Mouse (Mus musculus) liver, adult 2 months (tissue): ENCODE data around the gene Sox5. TPM values are rescaled to one million over a fixed set of nuclear protein-coding genes. Genes with fewer than 3 reads are reported as not detected.

ENCODE experiments used
- DNase-seq: peaks from one replicate; pipeline ENCODE4 v3.0.0-alpha.2; 2011; ENCODE audit warnings: low read depth, low spot score; ENCODE audit errors: extremely low read depth
- H3K27ac ChIP-seq: fragments of 200-500 bp; replicated peaks from 2 replicates; pipeline ENCODE4 v1.5.1; 2012; ENCODE audit warnings: low read depth, mild to moderate bottlenecking, control low read depth, inconsistent platforms, low read length; ENCODE audit not compliant: insufficient read depth
- H3K27me3 ChIP-seq: fragments of 200-500 bp; 2 replicates; pipeline ENCODE4 v1.6.1; 2012; ENCODE audit warnings: mild to moderate bottlenecking, moderate library complexity, low read length, inconsistent platforms; ENCODE audit not compliant: control insufficient read depth, insufficient read depth
- H3K36me3 ChIP-seq: fragments of 200-500 bp; 2 replicates; pipeline ENCODE4 v1.6.1; 2012; ENCODE audit warnings: low read length, inconsistent platforms; ENCODE audit not compliant: control insufficient read depth, insufficient read depth
- H3K4me1 ChIP-seq: fragments of 200-500 bp; 2 replicates; pipeline ENCODE4 v1.6.1; 2011; ENCODE audit warnings: low read length; ENCODE audit not compliant: control insufficient read depth, insufficient read depth
- H3K4me3 ChIP-seq: fragments of 200-500 bp; 2 replicates; pipeline ENCODE4 v1.5.1; 2011; ENCODE audit warnings: low read depth, mild to moderate bottlenecking, control low read depth, low read length, moderate library complexity; ENCODE audit not compliant: insufficient read depth
- H3K79me2 ChIP-seq: fragments of 200-500 bp; 2 replicates; pipeline ENCODE4 v1.6.1; 2012; ENCODE audit warnings: inconsistent platforms, mild to moderate bottlenecking, low read length, moderate library complexity; ENCODE audit not compliant: control insufficient read depth, insufficient read depth
- H3K9ac ChIP-seq: fragments of 200-500 bp; 2 replicates; pipeline ENCODE4 v1.6.1; 2012; ENCODE audit warnings: low read depth, mild to moderate bottlenecking, control low read depth, inconsistent platforms, low read length
- CTCF ChIP-seq: fragments of 200-500 bp; IDR thresholded peaks from 2 replicates; pipeline ENCODE4 v1.5.1; 2011; ENCODE audit warnings: low read depth, low read length, control low read depth
- POLR2A ChIP-seq: fragments of 200-500 bp; IDR thresholded peaks from 2 replicates; pipeline ENCODE4 v1.6.1; 2011; ENCODE audit warnings: low read length, control low read depth; ENCODE audit not compliant: insufficient read depth; ENCODE audit errors: extremely low read depth
- WGBS: fragments of 180-500 bp; shearing (Covaris S2); methylation state at CpG from one replicate; pipeline ENCODE4 v1.1.7; 2018; 5-methylcytosine and 5-hydroxymethylcytosine counted together
- polyA plus RNA-seq: library from polyadenylated mRNA; depleted of rRNA; stranded (reverse); fragments of >200 nt; gene quantifications from 2 replicates; pipeline ENCODE4 v1.2.3, GENCODE M21; 2012
- total RNA-seq: library from RNA; depleted of rRNA; stranded (reverse); fragments of >200 nt; gene quantifications from 2 replicates; pipeline ENCODE4 v1.2.3, GENCODE M21; 2014

Gene Sox5
- total and polyA plus RNA-seq, 2 experiments, result 7.5 to 31.6 TPM

- H3K27me3 ChIP-seq, result no peaks in the 10 kb centered on the region
- H3K9ac ChIP-seq, result no peak overlapping the region
- TF ChIP-seq CTCF (no peak), POLR2A (no peak)
- H3K4me1 ChIP-seq, result peaks cover 3% of the 10 kb centered on the region; the same call in 1 of the 2 replicates
- no peak overlapping the region for H3K4me3 ChIP-seq
- DNase-seq, result no peak
- no peak overlapping the region for H3K27ac ChIP-seq
- no peaks in the 10 kb centered on the region for H3K79me2 ChIP-seq
- 80% methylated on average over 5 of the region's 5 CpGs for whole genome bisulfite sequencing
- no peaks in the 10 kb centered on the region for H3K36me3 ChIP-seq
Measured at GRCm38 (mm10) chr6:144501439-144501838, 280.3 kb downstream of the Sox5 start.

GRCm38 (mm10) chr6:144498177-144498576 is 283.6 kb downstream of the Sox5 start:
- H3K27me3 ChIP-seq, result no peaks in the 10 kb centered on the region
- no peaks in the 10 kb centered on the region for H3K79me2 ChIP-seq
- TF ChIP-seq CTCF (peak; percentile 59), POLR2A (no peak)
- H3K4me1 ChIP-seq, result no peaks in the 10 kb centered on the region
- H3K4me3 ChIP-seq, result no peak overlapping the region
- H3K36me3 ChIP-seq, result no peaks in the 10 kb centered on the region
- DNase-seq, result no peak
- H3K27ac ChIP-seq, result no peak overlapping the region
- no peak overlapping the region for H3K9ac ChIP-seq
- WGBS, result 97% methylated on average over 5 of the region's 5 CpGs

GRCm38 (mm10) chr6:144491761-144492415 is 289.9 kb downstream of the Sox5 start:
- Histone ChIP-seq H3K9ac (no peak overlapping the region), H3K4me3 (peak overlapping the region; percentile 23; the same call in 1 of the 2 replicates), H3K27ac (no peak overlapping the region), H3K36me3 (no peaks in the 10 kb centered on the region), H3K79me2 (no peaks in the 10 kb centered on the region), H3K4me1 (peaks cover 4% of the 10 kb centered on the region), H3K27me3 (no peaks in the 10 kb centered on the region)
- TF ChIP-seq CTCF (no peak), POLR2A (no peak)
- peak; percentile 33 for DNase-seq
- WGBS, result 38% methylated on average over 11 of the region's 11 CpGs

GRCm38 (mm10) chr6:144490896-144491295 is 290.9 kb downstream of the Sox5 start:
- H3K9ac ChIP-seq, result no peak overlapping the region
- no peaks in the 10 kb centered on the region for H3K79me2 ChIP-seq
- H3K36me3 ChIP-seq, result no peaks in the 10 kb centered on the region
- H3K27ac ChIP-seq, result no peak overlapping the region
- H3K4me3 ChIP-seq, result no peak overlapping the region
- no peak for DNase-seq
- H3K27me3 ChIP-seq, result no peaks in the 10 kb centered on the region
- TF ChIP-seq CTCF (no peak), POLR2A (no peak)
- H3K4me1 ChIP-seq, result peaks cover 4% of the 10 kb centered on the region
- 97% methylated on average over 5 of the region's 5 CpGs for WGBS

GRCm38 (mm10) chr6:144485578-144485977 is 296.2 kb downstream of the Sox5 start:
- no peaks in the 10 kb centered on the region for H3K79me2 ChIP-seq
- no peak for DNase-seq
- no peak overlapping the region for H3K9ac ChIP-seq
- TF ChIP-seq POLR2A (no peak), CTCF (no peak)
- 89% methylated on average over 6 of the region's 6 CpGs for WGBS
- no peak overlapping the region for H3K4me3 ChIP-seq
- H3K36me3 ChIP-seq, result no peaks in the 10 kb centered on the region
- no peaks in the 10 kb centered on the region for H3K27me3 ChIP-seq
- no peaks in the 10 kb centered on the region for H3K4me1 ChIP-seq
- no peak overlapping the region for H3K27ac ChIP-seq

GRCm38 (mm10) chr6:144483166-144483565 is 298.6 kb downstream of the Sox5 start:
- no peak for TF ChIP-seq POLR2A
- Histone ChIP-seq H3K79me2 (no peaks in the 10 kb centered on the region), H3K36me3 (no peaks in the 10 kb centered on the region), H3K27ac (no peak overlapping the region), H3K9ac (no peak overlapping the region), H3K4me1 (no peaks in the 10 kb centered on the region), H3K27me3 (no peaks in the 10 kb centered on the region), H3K4me3 (no peak overlapping the region)
- no peak for DNase-seq
- 93% methylated on average over 4 of the region's 4 CpGs for WGBS
